9 mouse cellular contexts compared by ENCODE assay signal in genomic region chr8:84909162-84909767, GRCm38 (mm10). TPM values are rescaled to one million over a fixed set of nuclear protein-coding genes. Genes with fewer than 3 reads are reported as not detected.
DNase-seq lines count a peak whose midpoint lies in the region; ATAC-seq and TF ChIP-seq lines count a peak whose summit lies in the region.
"Had no signal": no experiment of that assay in that cellular context is flagged by ENCODE, and none has a peak within 500 bp of the region (broad histone marks: within the 10 kb centered on the region; RNA-seq: fewer than 3 reads in every experiment).

No protein-coding gene starts in this region.

- H3K27ac ChIP-seq in heart, embryonic 12.5 days (ENCODE audit: poor library complexity, severe bottlenecking): no peak overlapping the region
- no peak overlapping the region for H3K27ac ChIP-seq in forebrain, embryonic 15.5 days (replicated peaks)
- H3K27ac ChIP-seq in liver, embryonic 15.5 days (replicated peaks): peak overlapping the region; percentile 88

- WGBS in heart, embryonic 12.5 days: 43% methylated on average over 20 of the region's 20 CpGs
- WGBS in forebrain, embryonic 15.5 days: 49% methylated on average over 20 of the region's 20 CpGs
- WGBS in liver, embryonic 15.5 days (ENCODE audit: insufficient replicate concordance): 48% methylated on average over 20 of the region's 20 CpGs

- H3K4me2 ChIP-seq in heart, embryonic 12.5 days: peak overlapping the region; percentile 92
- H3K4me2 ChIP-seq in forebrain, embryonic 15.5 days (replicated peaks): peak overlapping the region; percentile 53
- peak overlapping the region; percentile 88 for H3K4me2 ChIP-seq in liver, embryonic 15.5 days

- intact Hi-C loops in heart, postnatal 10 days (cut with DNase I): no loop called here

- TF ChIP-seq CTCF in E14TG2a.4 (conservative IDR thresholded peaks at IDR 0.05; ENCODE audit: low read length): no peak

- peaks cover 57% of the 10 kb centered on the region for H3K27me3 ChIP-seq in heart, embryonic 12.5 days (replicated peaks)
- H3K27me3 ChIP-seq in E14TG2a.4 (ENCODE audit: insufficient read depth, low read length): peaks cover 23% of the 10 kb centered on the region
- peaks cover 13% of the 10 kb centered on the region for H3K27me3 ChIP-seq in forebrain, embryonic 15.5 days
- H3K27me3 ChIP-seq in liver, embryonic 15.5 days: peaks cover 30% of the 10 kb centered on the region

- H3K9ac ChIP-seq in heart, embryonic 12.5 days: peak overlapping the region; percentile 80; the same call in 1 of the 2 replicates
- H3K9ac ChIP-seq in forebrain, embryonic 15.5 days (replicated peaks): peak overlapping the region; percentile 43
- peak overlapping the region; percentile 81 for H3K9ac ChIP-seq in liver, embryonic 15.5 days

- no peaks in the 10 kb centered on the region for H3K36me3 ChIP-seq in heart, embryonic 12.5 days
- H3K36me3 ChIP-seq in E14TG2a.4 (ENCODE audit: insufficient read depth, low read length): peaks cover 29% of the 10 kb centered on the region
- peaks cover 39% of the 10 kb centered on the region for H3K36me3 ChIP-seq in forebrain, embryonic 15.5 days
- peaks cover 46% of the 10 kb centered on the region for H3K36me3 ChIP-seq in liver, embryonic 15.5 days (replicated peaks)

- no peak for DNase-seq in heart, postnatal 10 days
- no peak for DNase-seq in adrenal gland, postnatal 4 days (ENCODE audit: low spot score in 2 of 2)
- no peak for DNase-seq in embryo, embryonic 11 days
- no peak for DNase-seq in adrenal gland, adult 18-20 months (ENCODE audit: low spot score in 2 of 2)

- peaks cover 18% of the 10 kb centered on the region for H3K4me1 ChIP-seq in heart, embryonic 12.5 days (replicated peaks)
- peaks cover 66% of the 10 kb centered on the region for H3K4me1 ChIP-seq in E14TG2a.4 (replicated peaks; ENCODE audit: low read depth, low read length)
- H3K4me1 ChIP-seq in forebrain, embryonic 15.5 days: peaks cover 17% of the 10 kb centered on the region
- peaks cover 80% of the 10 kb centered on the region for H3K4me1 ChIP-seq in liver, embryonic 15.5 days (replicated peaks)

- ATAC-seq in heart, embryonic 12.5 days (ENCODE audit: insufficient number of reproducible peaks, low FRiP score): peak; percentile 5; the same call in 1 of the 2 replicates
- ATAC-seq in forebrain, embryonic 15.5 days (replicated peaks): peak; percentile 17
- no peak; the same call in 1 of the 2 replicates for ATAC-seq in liver, embryonic 15.5 days (ENCODE audit: insufficient read depth)

- H3K9me3 ChIP-seq in heart, embryonic 12.5 days (replicated peaks): 0 out of 2 replicates have a peak, but pooled peaks cover 4% of the 10 kb centered on the region
- H3K9me3 ChIP-seq in E14TG2a.4 (ENCODE audit: low read length): no peaks in the 10 kb centered on the region
- H3K9me3 ChIP-seq in forebrain, embryonic 15.5 days: no peaks in the 10 kb centered on the region
- H3K9me3 ChIP-seq in liver, embryonic 15.5 days (replicated peaks): no peaks in the 10 kb centered on the region

- peak overlapping the region; percentile 62 for H3K4me3 ChIP-seq in heart, embryonic 12.5 days
- H3K4me3 ChIP-seq in E14TG2a.4 (replicated peaks; ENCODE audit: low read length): peak overlapping the region; percentile 87
- H3K4me3 ChIP-seq in forebrain, embryonic 15.5 days: peak overlapping the region; percentile 38
- peak overlapping the region; percentile 67 for H3K4me3 ChIP-seq in liver, embryonic 15.5 days (replicated peaks)

RNA-seq across cellular contexts. Expression of gene Dnase2a, which starts 0.9 kb away (rescaled TPM):
- 4.2 and 4.3 TPM in 2 replicates for polyA plus RNA-seq in heart, embryonic 12.5 days (2016; fragmentation: Nextera tagmentation; extraction: Ambion mirVana)
- 1 to 10 TPM; 6.4 to 7.3 TPM for total RNA-seq in heart, postnatal 10 days (2021)
- 5.6 TPM in 2 replicates for polyA plus RNA-seq in forebrain, embryonic 15.5 days (2015; fragmentation: Nextera tagmentation; extraction: Ambion mirVana)
- polyA plus RNA-seq in liver, embryonic 15.5 days (2015; fragmentation: Nextera tagmentation; extraction: Ambion mirVana): 11.4 and 12.7 TPM in 2 replicates
- 10 to 100 TPM; 10.4 to 11.5 TPM for total RNA-seq in adrenal gland, postnatal 4 days (2021)
- total RNA-seq in adrenal gland, adult 18-20 months (2021): 10 to 100 TPM; 11.2 to 12.5 TPM

RNA-seq across cellular contexts. Expression of gene Klf1, which starts 7.5 kb away (rescaled TPM):
- 12.1 and 17.9 TPM in 2 replicates for polyA plus RNA-seq in heart, embryonic 12.5 days (2016; fragmentation: Nextera tagmentation; extraction: Ambion mirVana)
- under 1 TPM; 0.17 to 0.22 TPM for total RNA-seq in heart, postnatal 10 days (2021)
- polyA plus RNA-seq in forebrain, embryonic 15.5 days (2015; fragmentation: Nextera tagmentation; extraction: Ambion mirVana): 0.75 and 0.87 TPM in 2 replicates
- 443 and 534 TPM in 2 replicates for polyA plus RNA-seq in liver, embryonic 15.5 days (2015; fragmentation: Nextera tagmentation; extraction: Ambion mirVana)
- total RNA-seq in adrenal gland, postnatal 4 days (2021): 1 to 10 TPM; 2.7 to 6.8 TPM
- total RNA-seq in adrenal gland, adult 18-20 months (2021): not detected
- total RNA-seq: neutrophil, adult 5-6 weeks had no signal

RNA-seq across cellular contexts. Expression of gene Gcdh, which starts 15.5 kb away (rescaled TPM):
- 35.5 and 36.2 TPM in 2 replicates for polyA plus RNA-seq in heart, embryonic 12.5 days (2016; fragmentation: Nextera tagmentation; extraction: Ambion mirVana)
- total RNA-seq in heart, postnatal 10 days (2021): 10 to 100 TPM; 31.7 to 32.8 TPM
- polyA plus RNA-seq in forebrain, embryonic 15.5 days (2015; fragmentation: Nextera tagmentation; extraction: Ambion mirVana): 36.2 and 37.4 TPM in 2 replicates
- polyA plus RNA-seq in liver, embryonic 15.5 days (2015; fragmentation: Nextera tagmentation; extraction: Ambion mirVana): 55.1 and 67.9 TPM in 2 replicates
- 10 to 100 TPM; 55.0 to 56.0 TPM for total RNA-seq in adrenal gland, postnatal 4 days (2021)
- 10 to 100 TPM; 52.4 to 56.5 TPM for total RNA-seq in adrenal gland, adult 18-20 months (2021)

RNA-seq across cellular contexts. Expression of gene Mast1, which starts 27.9 kb away (rescaled TPM):
- 0.13 and 0.24 TPM in 2 replicates for polyA plus RNA-seq in heart, embryonic 12.5 days (2016; fragmentation: Nextera tagmentation; extraction: Ambion mirVana)
- under 1 TPM in 1 of 2 experiments, not detected in 1; 0.07 TPM for total RNA-seq in heart, postnatal 10 days (2021)
- 48.3 and 52.5 TPM in 2 replicates for polyA plus RNA-seq in forebrain, embryonic 15.5 days (2015; fragmentation: Nextera tagmentation; extraction: Ambion mirVana)
- polyA plus RNA-seq in liver, embryonic 15.5 days (2015; fragmentation: Nextera tagmentation; extraction: Ambion mirVana): 0.06 and 0.23 TPM in 2 replicates
- total RNA-seq in adrenal gland, postnatal 4 days (2021): 1 to 10 TPM; 8.3 to 8.5 TPM
- total RNA-seq in adrenal gland, adult 18-20 months (2021): 1 to 10 TPM; 2.1 to 3.1 TPM

RNA-seq across cellular contexts. Expression of gene Syce2, which starts 37.4 kb away (rescaled TPM):
- 36.5 and 36.9 TPM in 2 replicates for polyA plus RNA-seq in heart, embryonic 12.5 days (2016; fragmentation: Nextera tagmentation; extraction: Ambion mirVana)
- 1 to 10 TPM; 6.9 TPM for total RNA-seq in heart, postnatal 10 days (2021)
- polyA plus RNA-seq in forebrain, embryonic 15.5 days (2015; fragmentation: Nextera tagmentation; extraction: Ambion mirVana): 55.0 and 64.4 TPM in 2 replicates
- 50.1 and 55.0 TPM in 2 replicates for polyA plus RNA-seq in liver, embryonic 15.5 days (2015; fragmentation: Nextera tagmentation; extraction: Ambion mirVana)
- total RNA-seq in adrenal gland, postnatal 4 days (2021): 10 to 100 TPM; 20.0 to 22.5 TPM
- 1 to 10 TPM; 6.9 to 9.4 TPM for total RNA-seq in adrenal gland, adult 18-20 months (2021)
